Mouse (Mus musculus) liver, embryonic 16.5 days (tissue): ENCODE measurements around the gene Tmem132a. TPM values are rescaled to one million over a fixed set of nuclear protein-coding genes. Genes with fewer than 3 reads are reported as not detected.

Source experiments
- ATAC-seq: fragments of 200-750 bp; cut with Nextera tagmentation; 2 replicates; pipeline ENCODE4 v1.8.0; 2017; ENCODE audit warnings: low read depth, mild to moderate bottlenecking, moderate number of reproducible peaks, moderate library complexity
- H3K27ac ChIP-seq: fragments of 300-500 bp; sonication (generic); 2 replicates; pipeline ENCODE4 v1.5.1; 2014; ENCODE audit warnings: mild to moderate bottlenecking, low read length
- H3K27me3 ChIP-seq: fragments of 300-500 bp; sonication (generic); 2 replicates; pipeline ENCODE4 v1.6.1; 2014; ENCODE audit warnings: low read depth, low read length, mixed read lengths; ENCODE audit not compliant: control insufficient read depth, insufficient read depth
- H3K36me3 ChIP-seq: fragments of 300-500 bp; sonication (generic); 2 replicates; pipeline ENCODE4 v1.6.1; 2014; ENCODE audit warnings: mild to moderate bottlenecking; ENCODE audit not compliant: control insufficient read depth, insufficient read depth
- H3K4me1 ChIP-seq: fragments of 300-500 bp; sonication (generic); 2 replicates; pipeline ENCODE4 v1.6.1; 2014; ENCODE audit warnings: low read depth, low read length, mixed read lengths; ENCODE audit not compliant: control insufficient read depth
- H3K4me2 ChIP-seq: fragments of 300-500 bp; sonication (generic); 2 replicates; pipeline ENCODE4 v1.6.1; 2014; ENCODE audit warnings: low read depth, low read length, mixed read lengths
- H3K4me3 ChIP-seq: fragments of 300-500 bp; sonication (generic); 2 replicates; pipeline ENCODE4 v1.5.1; 2014; ENCODE audit warnings: low read depth, mild to moderate bottlenecking, low read length
- H3K9ac ChIP-seq: fragments of 300-500 bp; sonication (generic); 2 replicates; pipeline ENCODE4 v1.6.1; 2014; ENCODE audit warnings: low read depth, low read length
- H3K9me3 ChIP-seq: fragments of 300-500 bp; sonication (generic); replicated peaks from 2 replicates; pipeline ENCODE4 v1.6.1; 2016; ENCODE audit warnings: low read length; ENCODE audit not compliant: control insufficient read depth
- WGBS: fragments of 180-500 bp; shearing (Covaris S2); extraction: QIAGEN DNeasy Blood & Tissue Kit; methylation state at CpG from one replicate; pipeline ENCODE4 v1.1.7; 2014; ENCODE audit not compliant: insufficient replicate concordance; 5-methylcytosine and 5-hydroxymethylcytosine counted together
- polyA plus RNA-seq: library from polyadenylated mRNA; unstranded; fragments of >200 nt; fragmentation: Nextera tagmentation; extraction: Ambion mirVana; gene quantifications from 2 replicates; pipeline ENCODE4 v1.2.1, GENCODE M21; 2015

The Tmem132a gene
- polyA plus RNA-seq, 1 experiment from 2014 or later: 3.1 TPM

- Histone ChIP-seq H3K4me2 (no peak overlapping the region), H3K9ac (no peak overlapping the region), H3K27ac (no peak overlapping the region), H3K4me3 (no peak overlapping the region), H3K27me3 (no peaks in the 10 kb centered on the region), H3K9me3 (no peaks in the 10 kb centered on the region), H3K36me3 (no peaks in the 10 kb centered on the region), H3K4me1 (no peaks in the 10 kb centered on the region)
- no peak for ATAC-seq
- WGBS: 62% methylated on average over 5 of the region's 5 CpGs
Observed at GRCm38 (mm10) chr19:10844206-10844605, 25.5 kb downstream of the Tmem132a start.

GRCm38 (mm10) chr19:10842914-10843313 lies 26.8 kb downstream of the Tmem132a start:
- no peaks in the 10 kb centered on the region for H3K4me1 ChIP-seq
- WGBS: 35% methylated on average over 24 of the region's 24 CpGs
- H3K27ac ChIP-seq: no peak overlapping the region
- no peaks in the 10 kb centered on the region for H3K27me3 ChIP-seq
- H3K36me3 ChIP-seq: no peaks in the 10 kb centered on the region
- 0 out of 2 replicates have a peak, but pooled peaks have one; percentile 28 for ATAC-seq
- no peak overlapping the region for H3K9ac ChIP-seq
- peak overlapping the region; percentile 20 for H3K4me3 ChIP-seq
- H3K4me2 ChIP-seq: peak overlapping the region; percentile 38
- no peaks in the 10 kb centered on the region for H3K9me3 ChIP-seq

GRCm38 (mm10) chr19:10841721-10842626 lies 27.8 kb downstream of the Tmem132a start:
- 0 out of 2 replicates have a peak overlapping the region, but pooled peaks have one; percentile 14 for H3K4me3 ChIP-seq
- 20% methylated on average over 16 of the region's 16 CpGs for WGBS
- no peak overlapping the region; the same call in 1 of the 2 replicates for H3K9ac ChIP-seq

GRCm38 (mm10) chr19:10839010-10839892 lies 30.5 kb downstream of the Tmem132a start, which contains the start of gene Slc15a3:
Slc15a3 (plus strand) TSS chr19:10839727.
- Histone ChIP-seq H3K9ac (no peak within 1 kb of the TSS), H3K4me3 (no peak within 1 kb of the TSS), H3K36me3 (no peaks in the 10 kb centered on the region), H3K27me3 (no peaks in the 10 kb centered on the region), H3K4me1 (no peaks in the 10 kb centered on the region), H3K4me2 (no peak within 1 kb of the TSS), H3K27ac (no peak within 1 kb of the TSS), H3K9me3 (no peaks in the 10 kb centered on the region)
- WGBS: 46% methylated on average over 15 of the region's 15 CpGs
- ATAC-seq: no peak

More at GRCm38 (mm10) chr19:10841721-10842626, 27.8 kb downstream of the Tmem132a start:
- H3K9me3 ChIP-seq: no peaks in the 10 kb centered on the region
- no peaks in the 10 kb centered on the region for H3K4me1 ChIP-seq
- H3K4me2 ChIP-seq: peak overlapping the region; percentile 38
- H3K27me3 ChIP-seq: no peaks in the 10 kb centered on the region
- ATAC-seq: peak; percentile 58
- H3K36me3 ChIP-seq: no peaks in the 10 kb centered on the region
- peak overlapping the region; percentile 79 for H3K27ac ChIP-seq

GRCm38 (mm10) chr19:10835671-10836070 lies 34.1 kb downstream of the Tmem132a start:
- WGBS: 33% methylated on average over 3 of the region's 3 CpGs
- no peak overlapping the region for H3K4me2 ChIP-seq

GRCm38 (mm10) chr19:10833611-10834010 lies 36.1 kb downstream of the Tmem132a start:
- no peak overlapping the region for H3K4me2 ChIP-seq
- no peak for ATAC-seq
- no peaks in the 10 kb centered on the region for H3K9me3 ChIP-seq
- H3K4me1 ChIP-seq: no peaks in the 10 kb centered on the region
- no peaks in the 10 kb centered on the region for H3K36me3 ChIP-seq
- 42% methylated on average over 3 of the region's 3 CpGs for WGBS
- H3K27me3 ChIP-seq: no peaks in the 10 kb centered on the region
- H3K9ac ChIP-seq: no peak overlapping the region
- no peak overlapping the region for H3K4me3 ChIP-seq
- H3K27ac ChIP-seq: no peak overlapping the region

More at GRCm38 (mm10) chr19:10835671-10836070, 34.1 kb downstream of the Tmem132a start:
- Histone ChIP-seq H3K27me3 (no peaks in the 10 kb centered on the region), H3K4me1 (no peaks in the 10 kb centered on the region), H3K27ac (no peak overlapping the region), H3K36me3 (no peaks in the 10 kb centered on the region), H3K4me3 (no peak overlapping the region), H3K9me3 (no peaks in the 10 kb centered on the region), H3K9ac (no peak overlapping the region)
- ATAC-seq: no peak

DNA sequence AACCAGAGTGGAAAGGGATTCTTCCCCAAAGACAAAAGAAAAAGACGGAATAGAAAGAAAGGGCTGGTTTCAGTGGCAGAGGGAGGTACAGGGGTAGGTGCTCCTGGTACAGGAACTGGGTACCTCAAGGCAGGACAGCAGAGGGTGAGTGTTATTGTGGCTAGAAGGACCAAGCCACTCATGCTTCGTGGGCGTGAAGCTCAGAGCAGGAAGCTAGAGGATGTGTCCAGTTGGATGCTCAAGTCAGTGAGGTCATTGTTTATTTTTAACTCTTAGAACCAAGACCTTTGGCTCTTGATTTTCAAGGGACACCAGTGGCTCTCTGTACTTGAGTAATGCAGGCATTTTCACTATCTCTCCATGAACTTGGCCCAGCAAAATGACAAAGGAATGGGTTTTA lies 37.7 kb downstream of the Tmem132a start:
- no peak for ATAC-seq
- Histone ChIP-seq H3K9ac (no peak overlapping the region), H3K27me3 (no peaks in the 10 kb centered on the region), H3K27ac (no peak overlapping the region), H3K9me3 (no peaks in the 10 kb centered on the region), H3K36me3 (no peaks in the 10 kb centered on the region), H3K4me1 (no peaks in the 10 kb centered on the region), H3K4me2 (no peak overlapping the region), H3K4me3 (no peak overlapping the region)
- 51% methylated on average over 3 of the region's 3 CpGs for WGBS

DNA sequence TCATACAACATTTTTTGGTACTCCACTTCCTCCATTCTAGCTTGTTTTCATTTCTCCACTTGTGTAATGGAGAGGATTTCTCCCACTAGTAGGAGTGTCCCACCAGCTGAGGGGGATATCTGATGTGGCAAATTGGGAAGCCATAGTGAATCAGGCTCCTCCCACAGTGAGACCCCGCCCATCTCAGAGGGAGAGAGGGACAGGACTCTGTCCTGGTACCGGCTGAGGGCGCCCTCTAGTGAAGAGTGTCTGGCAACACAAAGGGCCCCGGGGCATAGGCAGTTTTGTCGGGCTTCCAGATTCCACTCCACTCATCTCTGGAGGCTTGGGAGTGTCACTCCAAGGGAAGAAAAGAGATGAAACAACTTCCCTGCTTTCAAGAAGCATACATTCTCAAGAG lies 38.3 kb downstream of the Tmem132a start:
- Histone ChIP-seq H3K4me2 (no peak overlapping the region), H3K27ac (no peak overlapping the region), H3K4me1 (no peaks in the 10 kb centered on the region), H3K36me3 (no peaks in the 10 kb centered on the region), H3K9ac (no peak overlapping the region), H3K4me3 (no peak overlapping the region), H3K9me3 (no peaks in the 10 kb centered on the region), H3K27me3 (no peaks in the 10 kb centered on the region)
- peak; percentile 60; the same call in 1 of the 2 replicates for ATAC-seq
- 8% methylated on average over 5 of the region's 5 CpGs for WGBS
